13 mouse cellular contexts compared by ENCODE assay signal in genomic region chr11:57958233-57958632, GRCm38 (mm10). TPM values are rescaled to one million over a fixed set of nuclear protein-coding genes. Genes with fewer than 3 reads are reported as not detected.
DNase-seq lines count a peak whose midpoint lies in the region; ATAC-seq lines count a peak whose summit lies in the region.
"Had no signal": no experiment of that assay in that cellular context is flagged by ENCODE, and none has a peak within 500 bp of the region (broad histone marks: within the 10 kb centered on the region; RNA-seq: fewer than 3 reads in every experiment).

No protein-coding gene starts in this region.

- ATAC-seq in CD4-positive, CD25-positive, alpha-beta regulatory T cell, adult 4 months = peak; percentile 41
- peak; percentile 15 for ATAC-seq in activated CD4-positive, CD25-positive, alpha-beta regulatory T cell, adult 4 months
- ATAC-seq in lung, embryonic 16.5 days (ENCODE audit: low read depth) = peak; percentile 52
- no peak for ATAC-seq in midbrain, embryonic 16.5 days
- ATAC-seq in erythroid progenitor cell, adult 5-6 weeks (replicated peaks; ENCODE audit: low FRiP score, poor library complexity, severe bottlenecking) = no peak

- 49% methylated on average over 7 of the region's 7 CpGs for WGBS in lung, embryonic 16.5 days
- 76% methylated on average over 7 of the region's 7 CpGs for WGBS in midbrain, embryonic 16.5 days
- 79% methylated on average over 7 of the region's 7 CpGs for WGBS in hindbrain, embryonic 10.5 days

- no peaks in the 10 kb centered on the region for H3K9me3 ChIP-seq in lung, embryonic 16.5 days (ENCODE audit: control insufficient read depth, low read length)
- H3K9me3 ChIP-seq in midbrain, embryonic 16.5 days (replicated peaks; ENCODE audit: control insufficient read depth, low read length, poor library complexity, severe bottlenecking) = no peaks in the 10 kb centered on the region
- no peaks in the 10 kb centered on the region for H3K9me3 ChIP-seq in hindbrain, embryonic 10.5 days
- H3K9me3 ChIP-seq: kidney, embryonic 15.5 days; limb, embryonic 15.5 days had no signal

- peak; percentile 22 to 53 for DNase-seq in thymus, adult 18-20 months
- DNase-seq in hindbrain, embryonic 10.5 days (ENCODE audit: low spot score) = no peak
- no peak for DNase-seq in urinary bladder, postnatal 14 days (ENCODE audit: low spot score)
- DNase-seq: adrenal gland, postnatal 25 days; cerebellum, postnatal 14 days; heart, postnatal 10 days had no signal

- H3K36me3 ChIP-seq in lung, embryonic 16.5 days (ENCODE audit: control insufficient read depth, insufficient read depth, low read length) = no peaks in the 10 kb centered on the region
- no peaks in the 10 kb centered on the region for H3K36me3 ChIP-seq in midbrain, embryonic 16.5 days (ENCODE audit: control insufficient read depth, insufficient read depth, low read length)
- H3K36me3 ChIP-seq in hindbrain, embryonic 10.5 days = no peaks in the 10 kb centered on the region
- H3K36me3 ChIP-seq: kidney, embryonic 15.5 days; limb, embryonic 15.5 days had no signal

- H3K4me3 ChIP-seq in lung, embryonic 16.5 days (ENCODE audit: low read length) = no peak overlapping the region
- H3K4me3 ChIP-seq in midbrain, embryonic 16.5 days (ENCODE audit: low read depth, low read length) = no peak overlapping the region
- no peak overlapping the region for H3K4me3 ChIP-seq in hindbrain, embryonic 10.5 days
- H3K4me3 ChIP-seq: kidney, embryonic 15.5 days; limb, embryonic 15.5 days had no signal

- no peak overlapping the region for H3K9ac ChIP-seq in lung, embryonic 16.5 days (ENCODE audit: low read length)
- H3K9ac ChIP-seq in midbrain, embryonic 16.5 days (ENCODE audit: low read depth, low read length) = no peak overlapping the region
- H3K9ac ChIP-seq: kidney, embryonic 15.5 days; limb, embryonic 15.5 days had no signal

- H3K4me2 ChIP-seq in lung, embryonic 16.5 days (ENCODE audit: low read depth, low read length) = no peak overlapping the region
- H3K4me2 ChIP-seq in midbrain, embryonic 16.5 days (ENCODE audit: low read length) = no peak overlapping the region
- H3K4me2 ChIP-seq: kidney, embryonic 15.5 days; limb, embryonic 15.5 days had no signal

- peaks cover 7% of the 10 kb centered on the region for H3K4me1 ChIP-seq in lung, embryonic 16.5 days (replicated peaks; ENCODE audit: control insufficient read depth, insufficient read depth, low read length)
- H3K4me1 ChIP-seq in midbrain, embryonic 16.5 days (ENCODE audit: control insufficient read depth, insufficient read depth, low read length) = peaks cover 7% of the 10 kb centered on the region; the same call in 1 of the 2 replicates
- peaks cover 10% of the 10 kb centered on the region for H3K4me1 ChIP-seq in hindbrain, embryonic 10.5 days (replicated peaks)

- no peaks in the 10 kb centered on the region for H3K27me3 ChIP-seq in lung, embryonic 16.5 days (ENCODE audit: control insufficient read depth, insufficient read depth, low read depth, low read length)
- no peaks in the 10 kb centered on the region for H3K27me3 ChIP-seq in midbrain, embryonic 16.5 days (ENCODE audit: control insufficient read depth, insufficient read depth, low read depth, low read length)
- no peaks in the 10 kb centered on the region for H3K27me3 ChIP-seq in hindbrain, embryonic 10.5 days (ENCODE audit: insufficient read depth, poor library complexity, severe bottlenecking)
- H3K27me3 ChIP-seq: kidney, embryonic 15.5 days; limb, embryonic 15.5 days had no signal

- H3K27ac ChIP-seq in lung, embryonic 16.5 days (ENCODE audit: low read length) = peak overlapping the region; percentile 66
- no peak overlapping the region for H3K27ac ChIP-seq in midbrain, embryonic 16.5 days (ENCODE audit: low read length)
- no peak overlapping the region for H3K27ac ChIP-seq in hindbrain, embryonic 10.5 days
- H3K27ac ChIP-seq: kidney, embryonic 15.5 days; limb, embryonic 15.5 days had no signal

RNA-seq across cellular contexts. Expression of gene Larp1, which starts 50.6 kb away (rescaled TPM):
- polyA plus RNA-seq in CD4-positive, CD25-positive, alpha-beta regulatory T cell, adult 4 months (2017; shearing (Covaris generic)) = 10 to 100 TPM; 27.0 to 36.1 TPM
- polyA plus RNA-seq in activated CD4-positive, CD25-positive, alpha-beta regulatory T cell, adult 4 months (2017; shearing (Covaris generic)) = 10 to 100 TPM; 20.0 to 26.8 TPM
- 15.3 and 16.3 TPM in 2 replicates for polyA plus RNA-seq in lung, embryonic 16.5 days (2015; fragmentation: Nextera tagmentation; extraction: Ambion mirVana)
- polyA plus RNA-seq in midbrain, embryonic 16.5 days (2015; fragmentation: Nextera tagmentation; extraction: Ambion mirVana) = 17.7 and 18.4 TPM in 2 replicates
- polyA plus RNA-seq in hindbrain, embryonic 10.5 days (2016; fragmentation: Nextera tagmentation; extraction: Ambion mirVana) = 14.0 and 15.6 TPM in 2 replicates
- 32.4 and 35.6 TPM in 2 replicates for total RNA-seq in erythroid progenitor cell, adult 5-6 weeks (2015; ENCODE audit: low replicate concordance)
- 25.1 and 33.9 TPM in 2 replicates for total RNA-seq in erythroid progenitor cell, adult 5-6 weeks (2017; ENCODE audit: low replicate concordance)

Comparison
In these comparisons a context has a peak if more than half of its experiments do, and no peak if none do; other contexts are left out.
1. ATAC-seq: peak in CD4-positive, CD25-positive, alpha-beta regulatory T cell, adult 4 months (single experiment), activated CD4-positive, CD25-positive, alpha-beta regulatory T cell, adult 4 months (single experiment) and lung, embryonic 16.5 days (single experiment); none in midbrain, embryonic 16.5 days (single experiment) and erythroid progenitor cell, adult 5-6 weeks (single experiment).
2. DNase-seq: peak in thymus, adult 18-20 months (2 of 2); none in hindbrain, embryonic 10.5 days (single experiment) and urinary bladder, postnatal 14 days (single experiment).